Mouse (Mus musculus): ENCODE measurements around the gene Nop14.

DNA sequence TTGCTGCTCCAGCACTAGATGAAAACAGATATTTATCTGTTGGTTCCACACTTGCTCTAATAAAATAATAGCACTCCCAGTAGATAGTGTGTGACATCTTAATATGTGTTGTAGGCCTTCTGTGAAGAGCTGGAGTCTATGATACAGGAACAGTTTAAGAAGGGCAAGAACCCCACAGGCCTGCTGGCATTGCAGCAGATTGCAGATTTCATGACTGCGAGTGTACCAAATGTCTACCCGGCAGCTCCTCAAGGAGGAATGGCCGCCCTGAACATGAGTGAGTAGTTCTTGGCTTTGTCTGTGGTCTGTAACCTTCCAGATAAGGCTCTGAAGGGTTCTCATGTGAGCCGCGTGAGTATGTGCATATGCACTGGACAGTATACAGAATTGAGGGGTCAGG, 55.4 kb downstream of the Nop14 start:
- TF ChIP-seq CTCF (IDR thresholded peaks at IDR 0.05; ENCODE audit: borderline replicate concordance, insufficient read depth, low read depth, low read length) (no peak), POLR2A (IDR thresholded peaks at IDR 0.05; ENCODE audit: borderline replicate concordance, insufficient read depth, low read length) (no peak)
